Mouse (Mus musculus): ENCODE results near the gene Gal. TPM values are rescaled to one million over a fixed set of nuclear protein-coding genes. Genes with fewer than 3 reads are reported as not detected.

Gene Gal
- total RNA-seq (2023; ENCODE audit: inconsistent age): not detected in 4 replicates

DNA sequence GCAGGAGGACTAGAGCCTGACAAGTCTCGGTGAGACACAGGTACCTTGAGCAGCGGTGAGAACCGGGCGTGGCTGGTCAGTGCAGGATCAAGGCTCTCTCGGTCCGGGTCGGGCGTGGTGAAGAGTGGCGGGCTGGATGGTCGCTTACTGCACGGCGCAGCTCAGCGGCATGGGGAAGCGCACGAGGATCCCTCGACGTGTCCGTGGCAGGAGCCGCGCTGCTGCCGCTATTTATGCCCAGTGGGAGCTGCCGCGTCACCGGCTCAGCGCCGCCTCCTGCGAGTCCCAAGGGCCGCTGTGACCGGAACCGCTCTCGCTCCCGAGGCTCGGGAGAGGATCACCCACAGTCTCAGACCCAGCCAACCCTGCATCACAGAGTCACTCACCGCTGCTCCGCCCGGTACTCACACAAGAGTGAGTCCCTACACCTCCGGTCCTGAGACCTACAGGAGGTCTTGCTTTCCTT is at the start of gene Gal:
Gene Gal (minus strand): TSS at position 277 of the 466 bp plus-strand sequence.

DNA sequence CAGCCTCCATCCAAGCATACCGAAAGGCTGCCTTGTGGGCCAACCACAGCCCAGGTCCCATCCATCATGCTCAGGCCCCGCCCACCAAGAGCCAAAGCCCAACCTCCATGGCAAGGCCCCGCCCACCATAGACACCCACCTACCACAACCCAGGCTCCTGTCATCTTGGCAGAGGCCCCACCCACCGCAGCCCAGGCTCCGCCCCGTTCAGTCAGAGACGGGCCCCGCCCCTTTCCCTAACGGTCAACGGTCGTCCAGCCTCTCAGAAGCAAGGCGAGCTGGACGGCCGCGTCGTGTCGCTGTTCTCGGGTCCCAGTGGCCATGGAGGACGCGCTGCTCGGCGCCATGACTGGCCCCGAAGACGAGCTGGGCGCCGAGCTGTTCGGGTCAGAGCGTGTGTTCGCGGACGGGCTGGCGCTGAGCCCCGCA is 25.7 kb downstream of the Gal start, which contains the start of gene Tesmin:
Gene Tesmin (plus strand): TSS at position 229 of the 429 bp plus-strand sequence.

Other genes starting within 250 kb of the Gal start
- gene Mrpl21, start 131.6 kb downstream of the Gal start, total RNA-seq (2023; ENCODE audit: inconsistent age): 35.8 to 46.3 TPM (median 45.6 TPM) in 4 replicates
- 14.1 to 14.8 TPM (median 14.3 TPM) in 4 replicates for gene Ighmbp2, start 131.5 kb downstream of the Gal start, total RNA-seq (2023; ENCODE audit: inconsistent age)
- gene Cpt1a, start 92.2 kb downstream of the Gal start, total RNA-seq (2023; ENCODE audit: inconsistent age): 53.1 to 75.5 TPM (median 63.3 TPM) in 4 replicates
- 0.33 to 1.5 TPM (median 0.77 TPM) in 4 replicates for gene Tesmin, start 25.7 kb downstream of the Gal start, total RNA-seq (2023; ENCODE audit: inconsistent age)
- 126 to 148 TPM (median 132 TPM) in 4 replicates for gene Ppp6r3, start 161.2 kb upstream of the Gal start, total RNA-seq (2023; ENCODE audit: inconsistent age)

Measured in B cell, adult (primary cell).